Comparison of ENCODE assay signal across 8 mouse cellular contexts in the genomic region with DNA sequence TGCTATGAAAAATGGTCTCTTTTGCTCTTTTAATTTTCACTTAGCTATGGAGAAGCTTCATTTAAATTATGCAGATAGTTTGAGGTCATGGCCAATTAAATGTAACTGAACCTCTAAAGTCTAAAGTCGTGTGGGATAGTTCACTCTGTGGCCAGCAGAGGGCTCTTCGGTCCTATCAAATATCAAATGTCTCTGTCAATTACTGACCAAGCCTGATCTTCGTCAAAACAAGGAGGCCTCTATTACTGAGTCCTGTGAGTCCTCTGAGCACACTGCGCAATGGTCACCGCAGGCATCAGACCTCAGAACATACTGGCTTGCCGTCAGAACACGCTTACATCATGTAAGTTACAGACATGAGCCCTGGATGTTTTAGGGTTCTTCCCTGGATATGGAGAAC. TPM values are rescaled to one million over a fixed set of nuclear protein-coding genes. Genes with fewer than 3 reads are reported as not detected.
DNase-seq lines count a peak whose midpoint lies in the region; ATAC-seq and TF ChIP-seq lines count a peak whose summit lies in the region.
"Had no signal": no experiment of that assay in that cellular context is flagged by ENCODE, and none has a peak within 500 bp of the region (broad histone marks: within the 10 kb centered on the region; RNA-seq: fewer than 3 reads in every experiment).

No protein-coding gene starts in this region.

- no peak overlapping the region for H3K27ac ChIP-seq in ES-E14 (ENCODE audit: insufficient read depth, low read depth, low read length, poor library complexity, severe bottlenecking)
- no peak overlapping the region for H3K27ac ChIP-seq in lung, embryonic 16.5 days (ENCODE audit: low read length)
- H3K27ac ChIP-seq: heart, embryonic 15.5 days had no signal

- peak; percentile 45; the same call in 1 of the 2 replicates for ATAC-seq in lung, embryonic 16.5 days (ENCODE audit: low read depth)

- no peak overlapping the region for H3K9ac ChIP-seq in ES-E14 (ENCODE audit: insufficient read depth, low read depth, low read length, poor library complexity, severe bottlenecking)
- no peak overlapping the region for H3K9ac ChIP-seq in lung, embryonic 16.5 days (ENCODE audit: low read length)
- H3K9ac ChIP-seq: heart, embryonic 15.5 days had no signal

- H3K27me3 ChIP-seq in lung, embryonic 16.5 days (ENCODE audit: control insufficient read depth, insufficient read depth, low read depth, low read length), result no peaks in the 10 kb centered on the region

- no peaks in the 10 kb centered on the region for H3K9me3 ChIP-seq in ES-E14 (ENCODE audit: control insufficient read depth, insufficient read depth, low read depth, low read length)
- H3K9me3 ChIP-seq in lung, embryonic 16.5 days (ENCODE audit: control insufficient read depth, low read length), result no peaks in the 10 kb centered on the region
- H3K9me3 ChIP-seq: heart, embryonic 15.5 days had no signal

- in situ Hi-C loops in ES-E14 (cut with MboI; ENCODE audit: low sequenced_read_pairs in 2 of 2, unreplicated experiment in 2 of 2), result loop anchor here in 1 of 2 experiments (25.0 kb wide), 1 partner anchor 527 kb away; no protein-coding TSS in a partner anchor

- intact Hi-C loops in heart, postnatal 10 days (cut with DNase I), result loop anchor here (1.0 to 2.0 kb wide), 4 partner anchors 144 to 896 kb away; no protein-coding TSS in a partner anchor

- no peak overlapping the region for H3K4me2 ChIP-seq in lung, embryonic 16.5 days (ENCODE audit: low read depth, low read length)
- H3K4me2 ChIP-seq: heart, embryonic 15.5 days had no signal

- DNase-seq in ES-E14 (ENCODE audit: low read depth, low spot score), result peak; percentile 54
- DNase-seq in adrenal gland, adult 2 months, result peak; percentile 38
- peak; percentile 41 for DNase-seq in embryo, embryonic 11.5 days (ENCODE audit: low read depth, low spot score)
- DNase-seq in heart, postnatal 10 days, result peak; percentile 62 to 77
- peak; percentile 75 for DNase-seq in layer of hippocampus, adult 11-12 months (ENCODE audit: low spot score)
- peak; percentile 46 for DNase-seq in retina, postnatal 7 days (ENCODE audit: low read depth, low spot score)

- H3K36me3 ChIP-seq in ES-E14 (ENCODE audit: control insufficient read depth, insufficient read depth, low read length, poor library complexity, severe bottlenecking), result no peaks in the 10 kb centered on the region
- H3K36me3 ChIP-seq in lung, embryonic 16.5 days (ENCODE audit: control insufficient read depth, insufficient read depth, low read length), result no peaks in the 10 kb centered on the region
- H3K36me3 ChIP-seq: heart, embryonic 15.5 days had no signal

- peaks cover 0 to 2% of the 10 kb centered on the region in 2 experiments; a peak in 1 of 4 replicates for H3K4me1 ChIP-seq in ES-E14 (ENCODE audit: control insufficient read depth in 2 of 2, insufficient read depth in 2 of 2, low read length in 2 of 2, poor library complexity in 1 of 2)
- no peaks in the 10 kb centered on the region for H3K4me1 ChIP-seq in lung, embryonic 16.5 days (replicated peaks; ENCODE audit: control insufficient read depth, insufficient read depth, low read length)
- H3K4me1 ChIP-seq: heart, embryonic 15.5 days had no signal

- WGBS in lung, embryonic 16.5 days, result 16% methylated on average over 7 of the region's 7 CpGs

- no peak overlapping the region for H3K4me3 ChIP-seq in ES-E14 (ENCODE audit: insufficient read depth in 1 of 2, low read depth in 1 of 2, low read length in 2 of 2, poor library complexity in 1 of 2, severe bottlenecking in 1 of 2)
- no peak overlapping the region for H3K4me3 ChIP-seq in lung, embryonic 16.5 days (ENCODE audit: low read length)
- H3K4me3 ChIP-seq: heart, embryonic 15.5 days had no signal

TF ChIP-seq in ES-E14, 5 proteins besides CTCF, POLR2A, EP300 and RAD21:
- TF ChIP-seq ZC3H11A (IDR thresholded peaks at IDR 0.05; ENCODE audit: borderline replicate concordance, low read depth, low read length), result peak; percentile 81; the same call in 1 of the 2 replicates
- TF ChIP-seq CHD2 (IDR thresholded peaks at IDR 0.05; ENCODE audit: low read depth, low read length), result no peak

RNA-seq across cellular contexts. Expression of a gene that starts 46.1 kb away (rescaled TPM):
- not detected in 2 replicates for total RNA-seq in ES-E14 (2012; rRNA removed)
- not detected for total RNA-seq in adrenal gland, adult 2 months (2021)
- polyA plus RNA-seq in adrenal gland, adult 2 months (2012; rRNA removed), result not detected in 2 replicates
- total RNA-seq in heart, postnatal 10 days (2021), result 1 to 10 TPM; 6.3 to 8.0 TPM
- polyA plus RNA-seq in lung, embryonic 16.5 days (2015; fragmentation: Nextera tagmentation; extraction: Ambion mirVana), result 0.09 TPM in 1 of 2 replicates, not detected in the other
